Mouse (Mus musculus) MEL (cell line): Measurements from ENCODE around the gene Tnfsf9. TPM values are rescaled to one million over a fixed set of nuclear protein-coding genes. Genes with fewer than 3 reads are reported as not detected.

Experiments used
- DNase-seq: peaks from one replicate; pipeline ENCODE4 v3.0.0; 2011; ENCODE audit warnings: low read depth, low spot score
- H3K27ac ChIP-seq: 2 replicates; pipeline ENCODE4 v1.5.1; 2012; ENCODE audit warnings: low read depth, mild to moderate bottlenecking, control low read depth, low read length, moderate library complexity; ENCODE audit not compliant: control insufficient read depth
- H3K27me3 ChIP-seq, 2 experiments: fragments of 150-350 bp in 1 of 2; sonication (generic) in 1 of 2; 2 replicates each; pipeline ENCODE4 v1.6.1; 2012; ENCODE audit warnings: low read length in 2 of 2, mild to moderate bottlenecking in 2 of 2, improper control_type of control experiment in 1 of 2, moderate library complexity in 1 of 2; ENCODE audit not compliant: insufficient read depth in 2 of 2, control insufficient read depth in 1 of 2
- H3K36me3 ChIP-seq, 2 experiments: 2 replicates each; pipeline ENCODE4 v1.6.1; 2012 to 2014; ENCODE audit warnings: low read length in 2 of 2, improper control_type of control experiment in 1 of 2, inconsistent platforms in 1 of 2, mild to moderate bottlenecking in 1 of 2; ENCODE audit not compliant: insufficient read depth in 2 of 2, control insufficient read depth in 1 of 2
- H3K4me1 ChIP-seq, 2 experiments: fragments of 150-350 bp in 1 of 2; sonication (generic) in 1 of 2; 2 replicates each; pipeline ENCODE4 v1.6.1; 2012; ENCODE audit warnings: low read length in 2 of 2, improper control_type of control experiment in 1 of 2, mild to moderate bottlenecking in 1 of 2; ENCODE audit not compliant: insufficient read depth in 2 of 2, control insufficient read depth in 1 of 2
- H3K4me3 ChIP-seq, 2 experiments: fragments of 150-350 bp in 1 of 2; sonication (generic) in 1 of 2; 2 replicates each; pipeline ENCODE4 v1.5.1; 2012; ENCODE audit warnings: low read depth in 2 of 2, low read length in 2 of 2, mild to moderate bottlenecking in 2 of 2, moderate library complexity in 2 of 2, control low read depth in 1 of 2, improper control_type of control experiment in 1 of 2; ENCODE audit not compliant: control insufficient read depth in 1 of 2, insufficient read depth in 1 of 2
- H3K79me2 ChIP-seq: 2 replicates; pipeline ENCODE4 v1.6.1; 2012; ENCODE audit warnings: mild to moderate bottlenecking, low read length, moderate library complexity; ENCODE audit not compliant: control insufficient read depth, poor library complexity, insufficient read depth
- H3K9ac ChIP-seq: 2 replicates; pipeline ENCODE4 v1.6.1; 2012; ENCODE audit warnings: low read depth, mild to moderate bottlenecking, control low read depth, low read length, moderate library complexity; ENCODE audit not compliant: control insufficient read depth, poor library complexity, severe bottlenecking
- H3K9me3 ChIP-seq: fragments of 150-350 bp; sonication (generic); replicated peaks from 2 replicates; pipeline ENCODE4 v1.6.1; 2012; ENCODE audit warnings: mild to moderate bottlenecking, low read length, improper control_type of control experiment, moderate library complexity; ENCODE audit not compliant: insufficient read depth
- BHLHE40 ChIP-seq: IDR thresholded peaks from 2 replicates; pipeline ENCODE4 v1.6.1; 2012; ENCODE audit warnings: low read depth, mild to moderate bottlenecking, inconsistent platforms, low read length, improper control_type of control experiment, borderline replicate concordance
- CHD1 ChIP-seq: IDR thresholded peaks from 2 replicates; pipeline ENCODE4 v1.6.1; 2012; ENCODE audit warnings: low read depth, mild to moderate bottlenecking, inconsistent platforms, low read length, improper control_type of control experiment
- EP300 ChIP-seq, 2 experiments: IDR thresholded peaks; 2 replicates each; pipeline ENCODE4 v1.6.1; 2011; ENCODE audit warnings: improper control_type of control experiment in 2 of 2, low read length in 2 of 2, low read depth in 1 of 2, mild to moderate bottlenecking in 1 of 2
- ETS1 ChIP-seq: IDR thresholded peaks from 2 replicates; pipeline ENCODE4 v1.6.1; 2012; ENCODE audit warnings: low read depth, mild to moderate bottlenecking, inconsistent platforms, low read length, improper control_type of control experiment, moderate library complexity
- HCFC1 ChIP-seq: IDR thresholded peaks from 2 replicates; pipeline ENCODE4 v1.6.1; 2012; ENCODE audit warnings: low read depth, mild to moderate bottlenecking, inconsistent platforms, low read length, improper control_type of control experiment, moderate library complexity
- MAZ ChIP-seq: IDR thresholded peaks from 2 replicates; pipeline ENCODE4 v1.6.1; 2012; ENCODE audit warnings: low read depth, mild to moderate bottlenecking, inconsistent platforms, low read length, improper control_type of control experiment
- MYB ChIP-seq: IDR thresholded peaks from 2 replicates; pipeline ENCODE4 v1.6.1; 2011; ENCODE audit warnings: mild to moderate bottlenecking, low read depth, low read length, improper control_type of control experiment
- NRF1 ChIP-seq: IDR thresholded peaks from 2 replicates; pipeline ENCODE4 v1.6.1; 2014; ENCODE audit warnings: low read depth, mild to moderate bottlenecking, inconsistent platforms, low read length, improper control_type of control experiment, moderate library complexity; ENCODE audit not compliant: poor library complexity, insufficient read depth, severe bottlenecking
- POLR2A ChIP-seq, 2 experiments: IDR thresholded peaks; 2 replicates each; pipeline ENCODE4 v1.6.1; 2011 to 2012; ENCODE audit warnings: low read length in 2 of 2, mild to moderate bottlenecking in 2 of 2, control low read depth in 1 of 2, improper control_type of control experiment in 1 of 2, low read depth in 1 of 2, moderate library complexity in 1 of 2; ENCODE audit not compliant: control insufficient read depth in 1 of 2, insufficient read depth in 1 of 2, poor library complexity in 1 of 2
- POLR2AphosphoS2 ChIP-seq: IDR thresholded peaks from 2 replicates; pipeline ENCODE4 v1.6.1; 2011; ENCODE audit warnings: low read length, improper control_type of control experiment
- POLR2AphosphoS5 ChIP-seq: IDR thresholded peaks from 2 replicates; pipeline ENCODE4 v1.6.1; 2012; ENCODE audit warnings: low read depth, borderline replicate concordance, mild to moderate bottlenecking, inconsistent platforms, low read length, moderate library complexity, mixed read lengths
- TAL1 ChIP-seq: IDR thresholded peaks from 2 replicates; pipeline ENCODE4 v1.6.1; 2012; ENCODE audit warnings: mild to moderate bottlenecking, inconsistent platforms, low read length, moderate library complexity, mixed read lengths
- USF1 ChIP-seq: IDR thresholded peaks from 2 replicates; pipeline ENCODE4 v1.6.1; 2014; ENCODE audit warnings: low read depth, mild to moderate bottlenecking, inconsistent platforms, low read length, improper control_type of control experiment, moderate library complexity
- USF2 ChIP-seq, 2 experiments: IDR thresholded peaks; 2 replicates each; pipeline ENCODE4 v1.6.1; 2011 to 2012; ENCODE audit warnings: improper control_type of control experiment in 2 of 2, low read length in 2 of 2, borderline replicate concordance in 1 of 2, inconsistent platforms in 1 of 2, low read depth in 1 of 2, mild to moderate bottlenecking in 1 of 2; ENCODE audit not compliant: insufficient read depth in 1 of 2
- ZKSCAN1 ChIP-seq: IDR thresholded peaks from 2 replicates; pipeline ENCODE4 v1.6.1; 2012; ENCODE audit warnings: low read depth, mild to moderate bottlenecking, inconsistent platforms, low read length, improper control_type of control experiment, moderate library complexity
- ZMIZ1 ChIP-seq: IDR thresholded peaks from 2 replicates; pipeline ENCODE4 v1.6.1; 2012; ENCODE audit warnings: low read depth, mild to moderate bottlenecking, inconsistent platforms, low read length, improper control_type of control experiment, moderate library complexity
- polyA plus RNA-seq, 2 experiments: library from polyadenylated mRNA; stranded (reverse) in 1 of 2; unstranded in 1 of 2; fragments of >175 nt in 1 of 2; fragments of >200 nt in 1 of 2; gene quantifications; 2 replicates each; pipeline versions ENCODE4 v1.2.1 to v1.2.4; 2012; ENCODE audit warnings: low replicate concordance in 2 of 2, low read depth in 1 of 2; ENCODE audit not compliant: insufficient read length in 2 of 2, insufficient read depth in 1 of 2, missing spikeins in 1 of 2
- total RNA-seq: library from RNA; depleted of rRNA; stranded (reverse); fragments of 300-350 nt; gene quantifications from 2 replicates; pipeline ENCODE4 v1.2.3, GENCODE M21; 2012; rRNA removed

Gene Tnfsf9
- total and polyA plus RNA-seq, 3 experiments = 2.0 to 3.4 TPM; not detected in 1

DNA sequence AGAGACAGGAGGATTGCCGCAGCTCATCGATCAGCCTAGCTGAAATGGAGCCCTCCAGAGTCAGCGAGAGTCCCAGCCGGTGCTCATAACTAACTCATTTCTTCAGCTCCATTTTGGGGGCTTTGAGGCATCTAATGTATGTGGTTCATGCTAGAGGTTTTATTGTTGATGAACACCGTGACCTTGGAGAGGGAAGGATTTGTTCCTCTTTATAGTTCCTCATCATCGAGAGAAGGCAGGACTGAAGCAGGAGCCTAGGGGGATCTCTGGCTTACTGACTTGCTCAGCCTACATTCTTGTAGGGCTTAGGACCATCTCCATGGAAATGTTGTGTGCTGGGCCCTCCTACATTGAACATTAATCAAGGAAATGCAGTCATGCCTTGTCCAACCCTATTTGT, 47.9 kb downstream of the Tnfsf9 start:
- Histone ChIP-seq H3K27me3 (peaks cover 0 to 2% of the 10 kb centered on the region in 2 experiments; a peak in 2 of 4 replicates), H3K4me1 (no peaks in the 10 kb centered on the region), H3K36me3 (no peaks in the 10 kb centered on the region), H3K9ac (no peak overlapping the region), H3K4me3 (no peak overlapping the region), H3K9me3 (no peaks in the 10 kb centered on the region), H3K27ac (no peak overlapping the region), H3K79me2 (no peaks in the 10 kb centered on the region)
- TF ChIP-seq POLR2AphosphoS2 (no peak), ETS1 (no peak), BHLHE40 (no peak), MAZ (no peak), HCFC1 (no peak), CHD1 (no peak), NRF1 (no peak), USF2 (IDR thresholded peaks at IDR 0.05; ENCODE audit: borderline replicate concordance in 1 of 2, insufficient read depth in 1 of 2, low read depth in 1 of 2, low read length in 2 of 2) (no peak), POLR2A (IDR thresholded peaks at IDR 0.05; ENCODE audit: control insufficient read depth in 1 of 2, insufficient read depth in 1 of 2, low read depth in 1 of 2, low read length in 2 of 2, poor library complexity in 1 of 2) (no peak), MYB (no peak), TAL1 (no peak), USF1 (no peak), ZKSCAN1 (no peak), ZMIZ1 (no peak), POLR2AphosphoS5 (no peak)
- no peak for DNase-seq

DNA sequence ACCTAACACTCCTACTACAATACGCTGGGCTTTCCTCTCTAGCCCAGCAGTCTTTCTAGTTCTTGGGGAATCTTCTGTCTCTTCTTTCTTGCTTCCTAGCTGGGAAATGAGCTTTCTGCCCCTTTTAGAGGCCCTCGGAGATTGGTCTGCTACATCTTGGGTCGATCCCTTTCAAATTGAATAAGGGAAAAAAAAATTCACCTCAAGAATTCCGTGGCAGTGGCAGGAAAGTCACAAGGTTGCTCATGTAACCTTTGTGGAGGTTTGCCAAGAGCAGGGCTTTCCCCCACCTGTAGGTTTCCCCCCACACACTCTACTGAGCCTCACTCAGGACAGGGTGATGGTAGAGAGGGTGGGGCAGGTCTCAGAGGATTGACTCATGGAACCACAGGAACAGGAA, 48.7 kb downstream of the Tnfsf9 start:
- no peaks in the 10 kb centered on the region for H3K36me3 ChIP-seq
- DNase-seq = no peak
- no peak for TF ChIP-seq EP300 (IDR thresholded peaks at IDR 0.05; ENCODE audit: low read depth in 1 of 2, low read length in 2 of 2)
- TF ChIP-seq, all 39 proteins: peak for 0
- H3K79me2 ChIP-seq = no peaks in the 10 kb centered on the region
- H3K9ac ChIP-seq = no peak overlapping the region
- no peaks in the 10 kb centered on the region for H3K9me3 ChIP-seq
- no peak overlapping the region for H3K27ac ChIP-seq
- no peaks in the 10 kb centered on the region; a peak in 2 of 4 replicates for H3K27me3 ChIP-seq
- no peaks in the 10 kb centered on the region for H3K4me1 ChIP-seq
- H3K4me3 ChIP-seq = no peak overlapping the region

Other genes starting within 250 kb of the Tnfsf9 start
- gene Acsbg2, start 230.9 kb upstream of the Tnfsf9 start, total RNA-seq = not detected in 2 replicates
- gene Acsbg2, start 230.9 kb upstream of the Tnfsf9 start, polyA plus RNA-seq = not detected
- gene 1700061G19Rik, start 229.8 kb upstream of the Tnfsf9 start, total RNA-seq = 0.26 and 0.27 TPM in 2 replicates
- gene 1700061G19Rik, start 229.8 kb upstream of the Tnfsf9 start, polyA plus RNA-seq = under 1 TPM in 1 of 2 experiments, not detected in 1; 0.68 TPM
- gene Mllt1, start 169.9 kb upstream of the Tnfsf9 start, total RNA-seq = 21.7 and 25.0 TPM in 2 replicates
- 10 to 100 TPM in 1 of 2 experiments, not detected in 1; 63.0 TPM for gene Mllt1, start 169.9 kb upstream of the Tnfsf9 start, polyA plus RNA-seq
- gene Acer1, start 123.2 kb upstream of the Tnfsf9 start, total RNA-seq = not detected in 2 replicates
- under 1 TPM in 1 of 2 experiments, not detected in 1; 0.03 TPM for gene Acer1, start 123.2 kb upstream of the Tnfsf9 start, polyA plus RNA-seq
- 177 TPM in 2 replicates for gene Clpp, start 115.0 kb upstream of the Tnfsf9 start, total RNA-seq
- gene Clpp, start 115.0 kb upstream of the Tnfsf9 start, polyA plus RNA-seq = 100 to 1,000 TPM in 1 of 2 experiments, not detected in 1; 178 TPM
- 22.5 and 26.4 TPM in 2 replicates for gene Alkbh7, start 108.0 kb upstream of the Tnfsf9 start, total RNA-seq
- 10 to 100 TPM in 1 of 2 experiments, not detected in 1; 18.9 TPM for gene Alkbh7, start 108.0 kb upstream of the Tnfsf9 start, polyA plus RNA-seq
- gene Pspn, start 105.3 kb upstream of the Tnfsf9 start, total RNA-seq = not detected in 2 replicates
- gene Pspn, start 105.3 kb upstream of the Tnfsf9 start, polyA plus RNA-seq = 1 to 10 TPM in 1 of 2 experiments, not detected in 1; 1.0 TPM
- gene Gtf2f1, start 94.0 kb upstream of the Tnfsf9 start, total RNA-seq = 116 and 145 TPM in 2 replicates
- 100 to 1,000 TPM in 1 of 2 experiments, not detected in 1; 171 TPM for gene Gtf2f1, start 94.0 kb upstream of the Tnfsf9 start, polyA plus RNA-seq
- gene Gm17949, start 93.9 kb upstream of the Tnfsf9 start, total RNA-seq = 0.08 TPM in 1 of 2 replicates, not detected in the other
- under 1 TPM in 1 of 2 experiments, not detected in 1; 0.13 TPM for gene Gm17949, start 93.9 kb upstream of the Tnfsf9 start, polyA plus RNA-seq
- gene Khsrp, start 73.8 kb upstream of the Tnfsf9 start, total RNA-seq = 89.3 and 104 TPM in 2 replicates
- 100 to 1,000 TPM; 125 to 157 TPM for gene Khsrp, start 73.8 kb upstream of the Tnfsf9 start, polyA plus RNA-seq
- 0.08 and 0.13 TPM in 2 replicates for gene Slc25a41, start 63.7 kb upstream of the Tnfsf9 start, total RNA-seq
- under 1 TPM in 1 of 2 experiments, not detected in 1; 0.15 TPM for gene Slc25a41, start 63.7 kb upstream of the Tnfsf9 start, polyA plus RNA-seq
- not detected in 2 replicates for gene Crb3, start 46.2 kb upstream of the Tnfsf9 start, total RNA-seq
- gene Crb3, start 46.2 kb upstream of the Tnfsf9 start, polyA plus RNA-seq = under 1 TPM in 1 of 2 experiments, not detected in 1; 0.19 TPM
- 4.9 and 5.9 TPM in 2 replicates for gene Slc25a23, start 45.5 kb upstream of the Tnfsf9 start, total RNA-seq
- 10 to 100 TPM in 1 of 2 experiments, not detected in 1; 60.8 TPM for gene Slc25a23, start 45.5 kb upstream of the Tnfsf9 start, polyA plus RNA-seq
- gene Dennd1c, start 26.8 kb upstream of the Tnfsf9 start, total RNA-seq = 3.2 and 3.8 TPM in 2 replicates
- 10 to 100 TPM in 1 of 2 experiments, not detected in 1; 20.7 TPM for gene Dennd1c, start 26.8 kb upstream of the Tnfsf9 start, polyA plus RNA-seq
- 0.35 and 0.62 TPM in 2 replicates for gene Tubb4a, start 17.5 kb upstream of the Tnfsf9 start, total RNA-seq
- 1 to 10 TPM in 1 of 2 experiments, not detected in 1; 6.4 TPM for gene Tubb4a, start 17.5 kb upstream of the Tnfsf9 start, polyA plus RNA-seq
- gene Cd70, start 44.5 kb downstream of the Tnfsf9 start, total RNA-seq = not detected in 2 replicates
- not detected for gene Cd70, start 44.5 kb downstream of the Tnfsf9 start, polyA plus RNA-seq
- gene Tnfsf14, start 88.9 kb downstream of the Tnfsf9 start, total RNA-seq = not detected in 2 replicates
- gene Tnfsf14, start 88.9 kb downstream of the Tnfsf9 start, polyA plus RNA-seq = not detected
- gene C3, start 122.8 kb downstream of the Tnfsf9 start, total RNA-seq = 0.35 and 0.59 TPM in 2 replicates
- 1 to 10 TPM in 1 of 2 experiments, not detected in 1; 3.2 TPM for gene C3, start 122.8 kb downstream of the Tnfsf9 start, polyA plus RNA-seq
- 21.8 and 22.1 TPM in 2 replicates for gene Gpr108, start 143.1 kb downstream of the Tnfsf9 start, total RNA-seq
- 10 to 100 TPM in 1 of 2 experiments, not detected in 1; 35.9 TPM for gene Gpr108, start 143.1 kb downstream of the Tnfsf9 start, polyA plus RNA-seq
- 8.9 and 10.9 TPM in 2 replicates for gene Trip10, start 144.1 kb downstream of the Tnfsf9 start, total RNA-seq
- gene Trip10, start 144.1 kb downstream of the Tnfsf9 start, polyA plus RNA-seq = 10 to 100 TPM in 1 of 2 experiments, not detected in 1; 20.8 TPM
- gene Vav1, start 173.8 kb downstream of the Tnfsf9 start, total RNA-seq = 81.8 and 86.7 TPM in 2 replicates
- 10 to 100 TPM in 1 of 2 experiments, not detected in 1; 99.6 TPM for gene Vav1, start 173.8 kb downstream of the Tnfsf9 start, polyA plus RNA-seq